In the genomic region with DNA sequence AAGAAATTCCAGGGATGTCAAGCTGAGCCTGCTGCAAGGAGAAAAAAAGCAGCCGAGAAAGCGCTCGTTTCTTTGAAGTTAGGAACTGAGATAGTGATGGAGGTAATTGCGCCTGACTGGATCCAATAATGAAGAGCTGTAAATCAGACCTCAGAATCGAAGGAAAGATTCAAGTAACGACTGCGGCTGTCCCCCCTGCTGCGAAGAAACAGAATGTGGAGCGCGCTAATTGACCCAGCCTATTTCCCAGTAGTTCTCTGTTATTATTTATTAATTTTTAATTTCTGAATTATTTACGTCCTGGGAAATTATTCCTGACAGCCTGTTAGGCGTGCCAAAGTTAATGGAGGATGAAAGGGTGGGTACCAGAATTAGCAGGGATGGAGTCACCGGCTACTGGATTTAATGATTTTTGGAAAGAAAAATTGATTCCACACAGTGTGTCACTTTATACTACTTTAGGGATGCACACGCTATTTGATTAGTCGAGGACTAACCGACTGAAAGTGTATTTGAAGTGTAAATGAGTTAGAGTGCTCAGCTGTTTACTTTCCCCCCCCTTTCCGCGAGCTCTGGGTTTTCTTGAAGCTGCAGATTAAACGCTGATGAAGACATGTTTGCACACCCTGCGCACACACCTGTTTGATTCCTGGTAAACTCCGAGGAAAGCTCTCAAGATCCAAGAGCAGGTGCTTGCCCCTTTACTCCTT, we compare ENCODE assay signal across 11 mouse cellular contexts. TPM values are rescaled to one million over a fixed set of nuclear protein-coding genes. Genes with fewer than 3 reads are reported as not detected.
A peak's percentile ranks its signal among the peaks of the same experiment; 100 is the strongest.
DNase-seq lines count a peak whose midpoint lies in the region; ATAC-seq and TF ChIP-seq lines count a peak whose summit lies in the region.
"Had no signal": no experiment of that assay in that cellular context is flagged by ENCODE, and none has a peak within 500 bp of the region (broad histone marks: within the 10 kb centered on the region; RNA-seq: fewer than 3 reads in every experiment).

No protein-coding gene starts in this region.

- ATAC-seq in kidney, embryonic 14.5 days (ENCODE audit: low FRiP score, low TSS enrichment) = peak; percentile 79
- ATAC-seq in hindbrain, embryonic 16.5 days = peak; percentile 76; the same call in 1 of the 2 replicates
- peak; percentile 70 for ATAC-seq in neural tube, embryonic 13.5 days (ENCODE audit: low read depth)
- ATAC-seq in heart, embryonic 11.5 days (replicated peaks; ENCODE audit: insufficient number of reproducible peaks, low FRiP score, low TSS enrichment) = no peak
- no peak for ATAC-seq in intestine, postnatal 0 days

- no peaks in the 10 kb centered on the region for H3K27me3 ChIP-seq in kidney, embryonic 14.5 days (ENCODE audit: control insufficient read depth, insufficient read depth, low read length)
- H3K27me3 ChIP-seq in hindbrain, embryonic 16.5 days (replicated peaks; ENCODE audit: control insufficient read depth, insufficient read depth, low read length) = no peaks in the 10 kb centered on the region
- H3K27me3 ChIP-seq in neural tube, embryonic 13.5 days = no peaks in the 10 kb centered on the region
- H3K27me3 ChIP-seq in heart, embryonic 11.5 days (ENCODE audit: control insufficient read depth, insufficient read depth, low read length) = no peaks in the 10 kb centered on the region
- no peaks in the 10 kb centered on the region for H3K27me3 ChIP-seq in intestine, postnatal 0 days (replicated peaks; ENCODE audit: control insufficient read depth, insufficient read depth, low read length)
- H3K27me3 ChIP-seq: embryonic facial prominence, embryonic 13.5 days had no signal

- no peak overlapping the region for H3K27ac ChIP-seq in kidney, embryonic 14.5 days (ENCODE audit: low read depth, low read length)
- no peak overlapping the region for H3K27ac ChIP-seq in hindbrain, embryonic 16.5 days (ENCODE audit: low read depth, low read length)
- H3K27ac ChIP-seq in neural tube, embryonic 13.5 days (replicated peaks) = 0 out of 2 replicates have a peak overlapping the region, but pooled peaks have one; percentile 64
- H3K27ac ChIP-seq in heart, embryonic 11.5 days (ENCODE audit: low read depth, low read length) = no peak overlapping the region
- no peak overlapping the region for H3K27ac ChIP-seq in intestine, postnatal 0 days (ENCODE audit: low read depth, low read length)
- H3K27ac ChIP-seq: embryonic facial prominence, embryonic 13.5 days; heart, adult 2 months had no signal

- H3K4me3 ChIP-seq in kidney, embryonic 14.5 days (ENCODE audit: low read length) = no peak overlapping the region
- no peak overlapping the region for H3K4me3 ChIP-seq in hindbrain, embryonic 16.5 days (ENCODE audit: low read length)
- no peak overlapping the region for H3K4me3 ChIP-seq in neural tube, embryonic 13.5 days
- H3K4me3 ChIP-seq in heart, embryonic 11.5 days (ENCODE audit: low read depth, low read length) = no peak overlapping the region
- H3K4me3 ChIP-seq in intestine, postnatal 0 days (ENCODE audit: low read depth, low read length) = no peak overlapping the region
- H3K4me3 ChIP-seq: embryonic facial prominence, embryonic 13.5 days; heart, adult 2 months had no signal

- no peaks in the 10 kb centered on the region for H3K36me3 ChIP-seq in kidney, embryonic 14.5 days (ENCODE audit: control insufficient read depth, insufficient read depth, low read length)
- no peaks in the 10 kb centered on the region for H3K36me3 ChIP-seq in hindbrain, embryonic 16.5 days (ENCODE audit: control insufficient read depth, insufficient read depth, low read length)
- no peaks in the 10 kb centered on the region for H3K36me3 ChIP-seq in neural tube, embryonic 13.5 days
- H3K36me3 ChIP-seq in heart, embryonic 11.5 days (ENCODE audit: control insufficient read depth, insufficient read depth, low read length) = no peaks in the 10 kb centered on the region
- no peaks in the 10 kb centered on the region for H3K36me3 ChIP-seq in intestine, postnatal 0 days (ENCODE audit: control insufficient read depth, insufficient read depth)
- H3K36me3 ChIP-seq: embryonic facial prominence, embryonic 13.5 days had no signal

- WGBS in kidney, embryonic 14.5 days = 16% methylated on average over 21 of the region's 21 CpGs
- WGBS in hindbrain, embryonic 16.5 days = 33% methylated on average over 21 of the region's 21 CpGs
- WGBS in neural tube, embryonic 13.5 days = 15% methylated on average over 21 of the region's 21 CpGs
- 61% methylated on average over 21 of the region's 21 CpGs for WGBS in heart, embryonic 11.5 days (ENCODE audit: insufficient replicate concordance)
- WGBS in intestine, postnatal 0 days = 24% methylated on average over 21 of the region's 21 CpGs

- peak overlapping the region; percentile 19 for H3K4me2 ChIP-seq in kidney, embryonic 14.5 days (replicated peaks; ENCODE audit: low read depth, low read length)
- peak overlapping the region; percentile 31; the same call in 1 of the 2 replicates for H3K4me2 ChIP-seq in hindbrain, embryonic 16.5 days (ENCODE audit: low read length)
- H3K4me2 ChIP-seq in neural tube, embryonic 13.5 days = peak overlapping the region; percentile 26
- no peak overlapping the region for H3K4me2 ChIP-seq in heart, embryonic 11.5 days
- no peak overlapping the region for H3K4me2 ChIP-seq in intestine, postnatal 0 days (replicated peaks; ENCODE audit: low read depth)
- H3K4me2 ChIP-seq: embryonic facial prominence, embryonic 13.5 days had no signal

- H3K9ac ChIP-seq in kidney, embryonic 14.5 days (ENCODE audit: low read depth, low read length) = no peak overlapping the region
- H3K9ac ChIP-seq in hindbrain, embryonic 16.5 days (ENCODE audit: low read depth, low read length) = no peak overlapping the region
- H3K9ac ChIP-seq in neural tube, embryonic 13.5 days = no peak overlapping the region
- H3K9ac ChIP-seq in heart, embryonic 11.5 days (ENCODE audit: low read depth, low read length) = no peak overlapping the region
- no peak overlapping the region for H3K9ac ChIP-seq in intestine, postnatal 0 days (ENCODE audit: low read depth, low read length)
- H3K9ac ChIP-seq: embryonic facial prominence, embryonic 13.5 days had no signal

- no peaks in the 10 kb centered on the region for H3K4me1 ChIP-seq in kidney, embryonic 14.5 days (ENCODE audit: control insufficient read depth, insufficient read depth, low read length)
- peaks cover 2% of the 10 kb centered on the region; the same call in 1 of the 2 replicates for H3K4me1 ChIP-seq in hindbrain, embryonic 16.5 days (ENCODE audit: control insufficient read depth, insufficient read depth, low read depth, low read length)
- H3K4me1 ChIP-seq in neural tube, embryonic 13.5 days (replicated peaks) = peaks cover 21% of the 10 kb centered on the region
- H3K4me1 ChIP-seq in heart, embryonic 11.5 days (ENCODE audit: control insufficient read depth, insufficient read depth, low read length) = no peaks in the 10 kb centered on the region
- no peaks in the 10 kb centered on the region for H3K4me1 ChIP-seq in intestine, postnatal 0 days (replicated peaks; ENCODE audit: control insufficient read depth, insufficient read depth, low read length)
- H3K4me1 ChIP-seq: embryonic facial prominence, embryonic 13.5 days had no signal

- no peak for TF ChIP-seq CTCF in intestine, postnatal 0 days (IDR thresholded peaks at IDR 0.05; ENCODE audit: low read depth)

- DNase-seq in kidney, postnatal 10 days = no peak
- peak; percentile 43 for DNase-seq in embryo, embryonic 10.5 days (ENCODE audit: low spot score)
- no peak for DNase-seq in layer of hippocampus, postnatal 25 days (ENCODE audit: extremely low spot score in 1 of 2, low spot score in 1 of 2)
- DNase-seq: cerebellum, adult 9-10 months; heart, adult 2 months had no signal

- no peaks in the 10 kb centered on the region for H3K9me3 ChIP-seq in kidney, embryonic 14.5 days (ENCODE audit: control insufficient read depth, low read length)
- no peaks in the 10 kb centered on the region for H3K9me3 ChIP-seq in hindbrain, embryonic 16.5 days (ENCODE audit: control insufficient read depth, low read length)
- H3K9me3 ChIP-seq in neural tube, embryonic 13.5 days = no peaks in the 10 kb centered on the region
- H3K9me3 ChIP-seq in heart, embryonic 11.5 days (replicated peaks; ENCODE audit: control insufficient read depth, low read length) = no peaks in the 10 kb centered on the region
- no peaks in the 10 kb centered on the region for H3K9me3 ChIP-seq in intestine, postnatal 0 days (ENCODE audit: control insufficient read depth)
- H3K9me3 ChIP-seq: embryonic facial prominence, embryonic 13.5 days had no signal

RNA-seq across cellular contexts. Expression of gene Rpl34, which starts 7.6 kb away (rescaled TPM):
- polyA plus RNA-seq in kidney, embryonic 14.5 days (2014; fragmentation: Nextera tagmentation; extraction: Ambion mirVana) = 1,007 and 1,462 TPM in 2 replicates
- 445 and 448 TPM in 2 replicates for polyA plus RNA-seq in hindbrain, embryonic 16.5 days (2015; fragmentation: Nextera tagmentation; extraction: Ambion mirVana)
- polyA plus RNA-seq in neural tube, embryonic 13.5 days (2015; fragmentation: Nextera tagmentation; extraction: Ambion mirVana) = 556 and 623 TPM in 2 replicates
- 614 and 626 TPM in 2 replicates for polyA plus RNA-seq in heart, embryonic 11.5 days (2014; fragmentation: Nextera tagmentation; extraction: Ambion mirVana)
- polyA plus RNA-seq in intestine, postnatal 0 days (2015; fragmentation: Nextera tagmentation; extraction: Ambion mirVana) = 579 and 584 TPM in 2 replicates
- 100 to 1,000 TPM; 320 to 338 TPM for total RNA-seq in layer of hippocampus, postnatal 25 days (2021)

RNA-seq across cellular contexts. Expression of gene Ostc, which starts 28.6 kb away (rescaled TPM):
- polyA plus RNA-seq in kidney, embryonic 14.5 days (2014; fragmentation: Nextera tagmentation; extraction: Ambion mirVana) = 386 and 434 TPM in 2 replicates
- 202 and 205 TPM in 2 replicates for polyA plus RNA-seq in hindbrain, embryonic 16.5 days (2015; fragmentation: Nextera tagmentation; extraction: Ambion mirVana)
- 275 and 283 TPM in 2 replicates for polyA plus RNA-seq in neural tube, embryonic 13.5 days (2015; fragmentation: Nextera tagmentation; extraction: Ambion mirVana)
- polyA plus RNA-seq in heart, embryonic 11.5 days (2014; fragmentation: Nextera tagmentation; extraction: Ambion mirVana) = 282 and 300 TPM in 2 replicates
- polyA plus RNA-seq in intestine, postnatal 0 days (2015; fragmentation: Nextera tagmentation; extraction: Ambion mirVana) = 259 and 278 TPM in 2 replicates
- total RNA-seq in layer of hippocampus, postnatal 25 days (2021) = 10 to 100 TPM; 69.0 to 69.1 TPM

Comparison
In these comparisons a context has a peak if more than half of its experiments do, and no peak if none do; other contexts are left out.
1. ATAC-seq: peak in kidney, embryonic 14.5 days (single experiment), hindbrain, embryonic 16.5 days (single experiment) and neural tube, embryonic 13.5 days (single experiment); none in heart, embryonic 11.5 days (single experiment) and intestine, postnatal 0 days (single experiment).
2. H3K4me2 ChIP-seq: peak in kidney, embryonic 14.5 days (single experiment), hindbrain, embryonic 16.5 days (single experiment) and neural tube, embryonic 13.5 days (single experiment); none in heart, embryonic 11.5 days (single experiment) and intestine, postnatal 0 days (single experiment).